Mouse (Mus musculus): ENCODE results near the gene Hmx2. TPM values are rescaled to one million over a fixed set of nuclear protein-coding genes. Genes with fewer than 3 reads are reported as not detected.

Hmx2 gene
- total RNA-seq (2023) = not detected

DNA sequence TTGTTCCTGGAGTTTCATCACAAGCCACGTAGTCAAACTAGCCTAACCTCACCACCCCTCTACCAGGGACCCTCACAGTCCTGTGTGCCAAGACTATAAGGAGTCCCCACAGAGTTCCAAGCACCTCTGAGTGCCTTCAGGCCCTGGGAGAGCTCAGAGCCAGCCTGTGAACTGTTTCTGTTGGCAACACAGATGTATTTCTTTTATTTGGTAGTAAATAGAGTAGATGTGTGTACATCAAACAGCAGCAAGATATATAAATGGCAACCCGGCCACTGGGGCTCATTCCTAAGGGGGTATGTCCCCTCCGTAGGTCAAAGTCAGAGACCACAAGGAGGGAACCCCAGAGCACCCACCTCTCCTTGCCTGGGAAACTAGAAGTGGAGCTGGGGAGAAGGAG is at the start of gene Hmx2:
TSS of gene Hmx2 (plus strand) at position 301 of the 400 bp plus-strand sequence.

DNA sequence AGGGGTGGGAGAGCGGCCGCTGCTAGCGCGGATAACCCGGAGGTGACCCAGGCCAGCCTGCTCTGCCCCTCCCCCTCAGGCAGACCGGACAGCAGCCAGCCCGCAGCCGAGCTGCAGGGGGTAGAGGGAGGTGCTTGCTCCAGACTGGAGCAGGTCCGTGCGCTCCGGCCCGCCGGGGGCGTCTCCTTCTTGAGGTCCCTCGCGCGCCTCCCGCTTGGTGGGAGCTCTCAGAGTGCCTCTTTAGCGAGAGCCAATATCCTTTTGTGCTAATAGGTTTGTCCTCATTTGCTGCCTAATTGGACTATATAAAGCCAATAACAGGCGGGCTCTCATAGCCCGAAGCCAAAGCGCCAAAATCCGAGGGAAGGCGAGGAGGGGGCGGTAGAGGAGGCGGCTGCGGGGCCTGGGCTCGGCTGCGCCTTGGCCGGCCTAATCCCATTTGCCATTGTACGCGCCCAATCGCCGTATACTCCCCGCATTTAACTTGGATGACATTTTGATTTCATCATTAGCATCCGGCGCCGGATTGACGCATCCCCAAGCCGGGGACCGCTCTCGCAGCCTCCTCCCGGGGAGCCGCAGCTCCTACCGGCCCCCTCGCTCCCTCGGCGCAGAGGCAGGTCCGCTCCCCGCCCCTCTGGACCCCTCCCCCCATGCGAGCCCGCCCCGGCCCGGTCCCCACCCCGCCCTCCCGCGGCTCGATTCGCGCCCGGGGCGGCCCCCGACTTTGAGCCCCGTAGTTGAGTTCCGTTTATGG is 6.3 kb upstream of the Hmx2 start, which contains the start of gene Hmx3:
TSS of gene Hmx3 (plus strand) at position 753 of the 757 bp plus-strand sequence.

DNA sequence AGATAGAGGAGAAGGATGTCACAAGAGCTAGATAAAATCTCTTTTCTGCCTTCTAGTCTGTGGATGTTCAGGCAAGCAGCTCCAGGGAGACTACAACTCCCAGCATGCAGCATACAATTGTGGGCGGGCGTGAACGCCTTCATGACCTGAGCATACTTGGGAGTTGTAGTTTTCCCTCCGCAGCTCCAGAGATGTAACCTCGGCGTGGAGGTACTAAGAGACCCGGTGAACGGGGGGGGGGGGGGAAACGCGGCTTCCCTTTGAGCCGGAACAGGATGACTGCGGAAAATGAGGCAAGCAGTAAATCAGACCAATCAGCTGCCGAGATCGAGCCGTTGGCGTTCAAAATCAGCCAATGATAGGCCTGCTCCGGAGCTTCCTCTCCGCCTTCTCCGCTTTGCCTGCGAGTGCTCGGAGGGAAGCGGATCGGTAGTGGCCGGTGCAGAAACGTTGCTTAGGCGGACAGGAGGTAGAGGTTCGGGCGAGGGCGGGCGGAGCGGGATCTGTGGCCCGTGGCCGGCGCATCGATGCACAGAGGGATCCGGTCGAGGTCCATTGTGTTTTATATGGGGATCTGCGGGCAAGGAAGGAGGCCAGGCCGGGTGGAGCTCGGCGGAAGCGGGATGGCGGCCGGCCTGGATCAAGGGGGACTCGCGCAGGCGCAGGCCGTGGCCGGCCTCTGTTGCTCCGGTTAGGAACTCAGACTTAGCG is 11.6 kb downstream of the Hmx2 start, which contains the start of gene Bub3:
TSS of gene Bub3 (plus strand) at position 237 of the 711 bp plus-strand sequence.

Other genes with a start within 250 kb of the Hmx2 start
- not detected for gene Cuzd1, start 226.5 kb upstream of the Hmx2 start, total RNA-seq (2023)
- gene Fam24b, start 219.3 kb upstream of the Hmx2 start, total RNA-seq (2023) = not detected
- gene Fam24a, start 214.9 kb upstream of the Hmx2 start, total RNA-seq (2023) = not detected
- gene 2310057M21Rik, start 186.0 kb upstream of the Hmx2 start, total RNA-seq (2023) = 10 to 100 TPM; 14.9 to 20.0 TPM
- gene Pstk, start 177.6 kb upstream of the Hmx2 start, total RNA-seq (2023) = 10 to 100 TPM; 20.5 to 25.3 TPM
- 10 to 100 TPM; 64.2 to 72.1 TPM for gene Ikzf5, start 138.3 kb upstream of the Hmx2 start, total RNA-seq (2023)
- gene Acadsb, start 138.2 kb upstream of the Hmx2 start, total RNA-seq (2023) = 10 to 100 TPM; 17.6 to 24.8 TPM
- gene Hmx3, start 5.9 kb upstream of the Hmx2 start, total RNA-seq (2023) = not detected
- gene Bub3, start 11.4 kb downstream of the Hmx2 start, total RNA-seq (2023) = 10 to 100 TPM; 56.0 to 64.3 TPM